Mouse (Mus musculus) CD4-positive, CD25-positive, alpha-beta regulatory T cell, adult 9 weeks (primary cell): ENCODE data around the gene Rbm19. TPM values are rescaled to one million over a fixed set of nuclear protein-coding genes. Genes with fewer than 3 reads are reported as not detected.

Source experiments
- polyA plus RNA-seq: library from polyadenylated mRNA; unstranded; fragments of 100-300 nt; shearing (Covaris generic); gene quantifications from one replicate; pipeline ENCODE4 v1.2.1, GENCODE M21; 2017

Gene Rbm19
- polyA plus RNA-seq = 33.3 TPM

DNA sequence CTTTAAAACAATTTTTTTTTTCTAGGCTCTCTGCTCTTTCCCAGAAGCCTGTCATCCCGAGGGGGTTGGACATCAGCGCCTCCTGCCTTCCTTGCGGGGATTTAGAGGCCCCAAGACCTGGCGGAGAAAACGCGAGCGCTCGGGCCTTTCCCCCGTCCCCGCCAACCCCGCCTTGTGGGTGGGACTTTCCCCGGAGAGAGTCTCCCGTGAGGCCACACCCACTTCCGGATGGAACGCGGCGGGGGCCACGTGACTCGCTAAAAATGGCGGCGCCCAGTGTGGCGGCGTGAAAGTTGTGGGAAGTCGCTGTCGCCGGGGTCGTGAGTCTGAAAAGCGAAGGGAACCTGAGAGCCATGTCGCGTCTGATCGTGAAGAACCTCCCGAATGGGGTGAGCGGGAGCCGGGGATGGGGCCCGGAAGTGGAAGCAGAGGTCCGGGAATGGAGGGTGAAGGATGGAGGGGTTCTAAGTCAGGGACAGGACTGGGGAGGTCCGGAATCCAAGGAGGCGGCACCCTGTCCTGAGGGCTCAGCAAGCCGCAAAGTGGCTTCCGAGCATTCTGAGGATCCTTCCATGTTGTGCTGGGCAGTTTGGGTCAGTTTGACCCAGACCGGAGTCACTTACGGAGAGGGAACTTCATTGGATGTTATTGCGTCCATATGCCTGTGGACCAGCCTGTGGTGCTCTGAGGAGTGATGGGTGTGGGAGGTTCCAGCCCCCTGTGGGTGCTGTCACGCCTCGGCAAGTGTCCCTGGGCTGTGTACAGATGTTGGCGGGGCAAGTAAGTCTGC is at the start of gene Rbm19:
Rbm19 (plus strand) TSS at position 205 of the 790 bp plus-strand sequence.

